Mouse (Mus musculus): ENCODE measurements around the gene Tmem131l.

The Tmem131l gene

DNA sequence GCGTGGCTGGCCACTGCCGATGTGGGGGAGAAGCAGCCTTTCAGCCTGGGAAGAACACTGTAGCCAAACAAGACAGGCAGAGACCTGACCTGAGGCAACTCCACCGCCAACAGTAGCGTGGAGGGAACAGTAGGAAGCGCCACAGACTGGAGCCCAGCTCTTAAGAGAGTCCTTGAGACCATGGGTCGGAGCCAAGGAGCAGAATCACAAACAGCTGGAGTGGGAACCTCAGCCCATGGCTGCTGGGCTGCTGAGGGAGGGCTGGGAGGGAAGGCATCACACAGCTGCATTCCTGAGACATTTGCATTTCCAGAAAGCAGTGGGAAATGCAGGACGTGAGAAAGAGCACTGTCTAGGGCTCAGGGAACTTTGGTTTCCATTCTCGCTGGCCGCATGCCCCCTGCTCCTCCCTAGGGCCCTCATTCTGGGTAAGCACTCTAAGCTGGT is 8.8 kb upstream of the Tmem131l start:
- no peak for DNase-seq (ENCODE audit: low spot score in 2 of 2)

DNA sequence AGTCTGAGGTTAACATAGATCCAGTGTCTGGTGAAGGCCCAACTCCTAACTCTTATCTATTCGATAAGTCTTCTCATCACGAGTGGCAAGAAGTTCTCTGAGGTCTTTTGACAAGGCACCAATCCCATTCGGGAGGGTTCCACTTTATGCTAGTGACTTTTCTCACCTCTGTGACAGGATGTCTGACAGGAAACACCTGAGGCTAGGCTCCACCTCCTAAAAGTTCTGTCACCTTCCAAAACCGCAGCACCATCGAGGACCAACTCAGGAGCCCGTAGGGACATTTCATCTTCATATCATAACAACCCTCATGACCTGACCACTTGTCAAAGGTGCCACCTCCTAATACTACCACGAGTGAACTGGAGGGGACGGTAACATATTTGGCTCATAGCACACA is 6.2 kb upstream of the Tmem131l start:
- DNase-seq (ENCODE audit: low spot score in 2 of 2): no peak

DNA sequence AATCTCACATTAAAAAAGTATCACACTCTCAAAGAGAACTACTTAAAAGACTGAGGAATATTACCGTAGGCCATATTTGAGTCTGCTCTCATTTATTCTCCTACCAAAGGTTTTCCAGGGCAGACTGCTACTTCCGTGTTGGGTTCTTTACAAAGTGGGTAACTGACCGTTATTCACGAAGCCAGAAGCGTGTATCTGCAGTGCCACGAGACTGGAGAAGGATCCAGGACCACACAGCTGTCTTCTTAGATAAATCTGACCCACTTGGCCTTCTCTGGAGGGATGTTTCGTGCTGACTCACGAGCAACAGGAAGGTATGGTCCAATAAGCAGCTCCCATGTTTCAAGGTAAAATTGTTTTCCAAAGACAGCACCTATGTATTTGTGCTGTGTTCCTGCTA is 1.8 kb upstream of the Tmem131l start:
- DNase-seq (ENCODE audit: low spot score in 2 of 2): no peak

DNA sequence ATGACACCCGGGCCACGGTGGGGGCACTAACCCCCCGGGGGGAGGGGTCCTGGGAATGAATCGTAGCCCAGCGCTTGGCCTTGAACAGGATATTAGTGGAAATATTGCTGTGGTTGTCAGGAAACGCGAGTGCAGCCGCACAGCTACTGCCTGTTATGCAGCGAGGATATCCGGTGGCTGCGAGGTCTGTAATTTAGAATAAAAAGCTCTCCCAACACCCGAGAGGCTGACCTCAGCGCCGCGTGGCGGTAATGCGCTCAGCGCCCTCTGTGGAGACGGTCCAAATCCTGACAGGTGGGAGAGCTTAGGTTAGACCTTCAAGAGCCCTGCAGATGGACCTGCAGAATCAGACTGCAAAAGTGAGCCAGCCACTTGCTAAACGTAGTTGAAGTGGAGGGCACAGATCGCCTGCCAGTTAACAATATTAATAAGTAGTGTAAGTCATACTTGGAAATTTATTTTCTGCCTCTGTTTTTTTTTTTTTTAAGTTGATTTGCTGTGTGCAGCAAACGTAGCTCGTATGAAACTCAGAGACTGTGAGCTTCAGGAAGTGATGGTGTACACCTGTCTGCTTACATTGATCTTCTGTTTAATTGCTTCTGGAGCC is 604 bp upstream of the Tmem131l start:
- DNase-seq (ENCODE audit: low spot score in 2 of 2): no peak

DNA sequence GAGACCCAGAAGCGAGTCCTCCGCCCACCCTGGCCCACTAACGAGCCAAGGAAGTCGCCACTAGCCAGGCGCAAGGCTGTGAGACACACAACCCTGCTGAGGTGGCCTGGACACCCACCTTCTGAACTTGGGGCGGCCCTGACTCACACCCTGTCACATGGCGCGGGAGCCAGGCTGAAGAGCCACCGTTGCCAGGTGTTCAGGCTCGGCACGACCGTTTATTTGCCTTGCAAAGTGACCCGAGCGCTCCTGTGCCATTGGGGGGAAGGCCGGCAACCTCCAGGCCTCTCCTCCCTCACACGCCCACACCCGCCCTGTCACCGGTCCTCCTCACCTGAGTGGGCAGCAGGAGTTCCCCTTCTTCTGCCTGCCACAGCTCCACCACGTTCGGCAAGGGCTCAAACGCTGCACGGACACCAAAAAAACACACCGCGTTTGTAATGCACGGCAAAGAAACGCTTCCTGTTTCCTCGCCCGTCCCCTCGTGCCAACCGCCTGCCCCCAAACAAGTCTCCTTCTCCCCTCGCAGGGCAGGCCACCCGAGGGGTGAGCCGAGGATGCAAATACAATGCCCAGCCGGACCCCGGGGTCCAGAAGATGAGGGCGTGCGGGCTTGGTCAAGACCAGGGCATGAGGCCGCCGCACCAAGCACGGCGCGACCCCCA is 862 bp downstream of the Tmem131l start:
- peak in 1 of 2 experiments; percentile 19 for DNase-seq (ENCODE audit: low spot score in 2 of 2)

DNA sequence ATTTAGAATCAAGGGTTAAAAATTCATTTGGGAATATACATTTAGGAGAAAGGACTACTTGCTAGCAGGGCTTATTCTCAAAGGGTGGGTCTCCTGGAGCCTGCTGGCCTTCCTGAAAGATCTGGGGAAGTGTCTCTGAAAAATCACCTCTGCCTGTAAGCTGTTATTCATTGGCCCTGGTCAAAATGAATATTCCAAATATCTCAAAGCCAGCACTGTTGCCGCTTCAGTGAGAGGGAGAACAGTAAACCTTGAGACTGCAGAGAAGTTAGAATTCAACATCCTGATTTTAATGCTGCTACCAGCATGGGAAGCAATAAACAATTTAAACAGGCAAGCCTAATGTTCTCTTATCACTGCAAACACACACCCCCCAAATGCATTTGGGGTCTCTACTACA is 1.8 kb downstream of the Tmem131l start:
- DNase-seq (ENCODE audit: low spot score in 2 of 2): no peak

DNA sequence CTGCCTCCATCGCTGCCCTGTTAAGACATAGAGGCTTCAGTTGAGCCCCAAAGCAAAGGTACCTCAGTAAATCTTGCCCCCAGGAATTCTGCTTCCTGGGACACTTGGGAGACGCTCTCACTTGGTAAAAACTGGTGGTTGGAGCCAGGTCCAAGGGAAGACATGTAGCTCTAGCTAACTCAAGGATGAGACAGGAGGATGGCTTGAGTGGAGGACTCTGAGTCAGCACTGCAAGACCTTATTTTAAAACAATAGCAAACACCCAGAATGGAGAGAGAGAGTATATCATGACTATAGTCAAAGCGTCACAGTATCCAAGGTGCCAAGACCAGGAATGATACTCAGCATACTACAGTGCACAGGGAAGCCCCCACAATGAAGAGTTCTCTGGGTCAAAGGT is 2.4 kb downstream of the Tmem131l start:
- DNase-seq (ENCODE audit: low spot score in 2 of 2): no peak

DNA sequence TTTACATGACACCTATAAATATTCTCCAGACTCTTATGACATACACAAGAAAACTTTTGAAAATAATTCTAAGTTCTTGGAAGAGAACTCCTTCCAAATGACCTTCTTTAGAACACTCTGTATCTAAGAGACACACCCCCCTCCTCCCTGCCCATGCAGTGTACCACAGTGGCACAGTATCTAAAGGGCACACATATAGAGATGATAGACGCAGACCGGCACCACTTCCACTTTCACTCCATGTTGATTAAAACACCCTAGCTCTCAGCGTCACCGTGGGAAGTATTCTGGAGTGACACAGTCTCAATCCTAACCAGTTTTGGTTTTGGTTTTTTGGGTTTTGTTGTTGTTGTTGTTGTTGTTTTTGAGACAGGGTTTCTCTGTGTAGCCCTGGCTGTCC is 3.1 kb downstream of the Tmem131l start:
- DNase-seq (ENCODE audit: low spot score in 2 of 2): no peak

DNA sequence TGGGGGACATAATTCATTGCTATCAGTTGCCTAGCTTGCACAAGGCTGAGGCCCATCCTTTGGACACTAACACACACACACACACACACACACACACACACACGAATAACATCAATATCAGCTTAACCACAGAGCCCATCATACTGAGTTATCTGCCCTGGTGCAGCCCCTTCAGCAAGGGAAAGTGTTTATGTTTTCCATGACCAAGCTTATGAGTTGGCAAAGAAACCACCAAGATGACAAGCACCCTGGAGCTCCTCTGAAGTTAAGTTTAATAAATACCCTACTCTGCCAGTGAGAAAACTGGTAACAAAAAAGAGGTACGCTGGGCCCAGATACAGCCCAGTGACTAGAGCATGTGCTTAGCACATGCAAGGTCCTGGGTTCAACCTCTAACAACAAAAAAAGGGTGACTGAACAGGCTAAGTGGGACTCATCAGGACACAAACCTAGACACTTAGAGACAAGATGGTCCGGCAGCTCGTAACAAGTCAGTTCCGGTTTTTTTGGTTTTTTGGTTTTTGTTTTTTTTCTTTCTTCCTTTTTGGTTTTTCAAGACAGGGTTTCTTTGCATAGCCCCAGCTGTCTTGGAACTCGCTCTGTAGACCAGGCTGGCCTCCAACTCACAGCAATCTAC is 4.1 kb downstream of the Tmem131l start:
- DNase-seq (ENCODE audit: low spot score in 2 of 2): no peak

DNA sequence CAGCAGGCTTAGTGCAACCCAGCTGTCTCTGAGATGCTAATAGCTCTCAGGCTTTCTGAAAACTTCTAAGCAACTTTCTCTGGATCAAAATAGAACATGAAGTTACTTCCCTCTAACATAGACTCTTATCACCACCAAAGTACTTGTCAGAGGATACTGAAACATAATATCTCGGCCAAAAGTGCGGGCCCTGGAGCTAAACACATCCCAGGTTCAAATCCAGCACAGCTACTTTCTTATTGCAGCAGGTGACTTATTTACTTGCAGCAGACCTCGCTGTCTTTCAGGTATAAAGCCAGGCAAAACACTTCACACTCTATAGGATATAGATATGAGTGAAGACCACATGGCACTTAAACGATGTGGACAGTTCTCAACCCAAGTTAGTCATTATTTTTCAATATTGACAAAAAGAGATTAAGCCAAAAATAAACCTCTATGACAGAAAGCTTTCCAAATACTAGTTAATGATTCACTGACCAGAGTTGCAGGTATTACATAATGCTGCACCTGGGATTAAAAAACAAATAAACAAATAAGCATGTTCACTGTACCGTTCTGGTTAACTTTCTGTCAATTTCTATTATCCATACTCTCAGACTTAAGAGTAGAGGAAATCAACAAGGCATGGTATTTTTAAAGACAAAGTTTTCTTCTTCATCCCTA is 5.7 kb downstream of the Tmem131l start:
- DNase-seq (ENCODE audit: low spot score in 2 of 2): no peak

DNA sequence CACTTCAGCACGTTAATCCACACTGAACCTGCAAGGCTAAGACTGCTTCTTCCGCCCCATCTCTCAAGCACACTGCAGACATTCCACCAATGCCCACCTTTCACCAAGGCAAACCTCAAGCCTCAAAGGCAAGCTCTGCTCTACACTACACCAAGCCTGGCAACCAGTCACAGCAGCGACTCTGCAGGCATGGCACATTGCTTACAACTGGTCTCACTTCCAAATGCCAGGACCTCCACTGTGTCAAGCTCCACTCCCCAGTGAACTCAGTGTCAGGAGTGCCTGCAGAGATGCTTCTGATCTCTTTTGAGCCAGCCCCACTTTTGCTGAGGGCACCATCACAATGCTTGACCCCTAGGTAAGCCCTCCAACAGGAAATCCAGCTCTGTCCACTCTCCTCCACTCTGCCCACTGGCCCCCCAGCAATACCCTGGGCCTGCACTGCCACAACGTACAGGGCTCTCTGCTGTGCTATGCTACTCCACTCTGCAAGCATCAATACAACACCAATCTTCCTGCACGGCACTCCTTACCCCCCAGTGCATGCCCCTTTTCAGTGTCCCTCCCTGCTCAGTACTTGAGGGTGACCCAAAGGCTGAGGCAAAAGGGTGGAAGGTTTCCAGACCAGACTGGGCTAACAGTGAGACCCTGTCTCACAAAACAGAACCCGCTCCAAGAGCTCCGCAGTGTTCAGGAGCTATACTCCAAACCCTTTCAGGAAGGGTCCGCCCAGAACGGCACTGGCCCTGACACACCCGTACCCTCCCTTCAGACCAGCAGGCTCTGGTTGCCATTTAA is 6.8 kb downstream of the Tmem131l start:
- DNase-seq (ENCODE audit: low spot score in 2 of 2): no peak

DNA sequence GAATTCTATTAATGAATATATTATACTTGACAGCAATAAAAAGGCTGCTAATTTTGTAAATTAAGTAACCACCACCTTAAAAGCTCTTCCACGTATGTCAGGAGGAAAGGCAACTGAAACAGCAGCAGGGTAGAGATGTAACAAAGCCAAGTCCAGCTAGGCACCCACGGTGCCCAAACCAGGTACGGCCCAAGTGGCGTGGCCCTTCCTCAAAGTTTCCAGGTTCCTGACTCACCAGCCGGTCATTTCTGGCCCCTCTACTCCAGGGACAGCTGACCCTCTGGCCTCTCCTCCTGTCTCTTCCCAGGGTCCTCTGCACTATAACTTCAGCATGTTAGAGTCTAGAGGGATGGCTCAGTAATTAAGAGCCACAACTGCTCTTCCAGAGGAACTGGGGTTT is 7.6 kb downstream of the Tmem131l start:
- no peak for DNase-seq (ENCODE audit: low spot score in 2 of 2)

DNA sequence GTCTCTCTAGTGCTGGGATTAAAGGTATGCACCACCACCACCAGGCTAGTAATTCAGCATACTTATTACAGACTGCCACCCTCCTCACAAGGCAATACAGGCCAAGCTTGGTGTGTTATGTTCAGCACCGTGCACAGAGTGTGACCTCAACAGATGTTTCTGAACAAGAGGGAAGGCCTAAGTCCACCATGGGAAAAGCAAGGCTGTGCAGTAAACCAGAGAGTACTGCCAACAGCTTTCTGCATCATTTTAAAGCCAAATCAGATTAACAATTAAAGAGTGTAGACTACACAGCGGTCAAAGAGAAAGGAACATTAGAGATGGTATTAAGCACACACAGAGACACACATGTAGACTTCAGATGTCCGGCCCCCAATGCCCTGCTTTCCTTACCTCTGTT is 8.8 kb downstream of the Tmem131l start:
- no peak for DNase-seq (ENCODE audit: low spot score in 2 of 2)

DNA sequence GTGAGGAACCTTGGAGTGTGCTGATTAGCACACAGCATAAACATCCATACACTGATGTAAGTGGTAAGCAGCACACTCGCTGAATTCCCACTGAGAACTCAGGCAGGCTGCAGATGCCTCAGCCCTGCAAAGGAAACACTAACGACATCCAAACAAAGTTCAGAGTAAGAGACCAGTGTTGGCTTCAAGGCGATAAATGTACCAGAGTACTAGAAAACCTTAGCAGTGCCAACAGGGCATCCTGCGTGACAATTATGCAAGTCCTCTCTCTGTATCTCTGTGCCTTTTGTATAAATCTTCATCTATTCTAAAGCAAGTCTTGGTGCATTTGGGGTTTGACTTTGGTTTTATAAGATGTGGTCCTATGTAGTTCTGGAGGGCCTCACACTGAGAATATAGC is 11.0 kb downstream of the Tmem131l start:
- no peak for DNase-seq (ENCODE audit: low spot score in 2 of 2)

DNA sequence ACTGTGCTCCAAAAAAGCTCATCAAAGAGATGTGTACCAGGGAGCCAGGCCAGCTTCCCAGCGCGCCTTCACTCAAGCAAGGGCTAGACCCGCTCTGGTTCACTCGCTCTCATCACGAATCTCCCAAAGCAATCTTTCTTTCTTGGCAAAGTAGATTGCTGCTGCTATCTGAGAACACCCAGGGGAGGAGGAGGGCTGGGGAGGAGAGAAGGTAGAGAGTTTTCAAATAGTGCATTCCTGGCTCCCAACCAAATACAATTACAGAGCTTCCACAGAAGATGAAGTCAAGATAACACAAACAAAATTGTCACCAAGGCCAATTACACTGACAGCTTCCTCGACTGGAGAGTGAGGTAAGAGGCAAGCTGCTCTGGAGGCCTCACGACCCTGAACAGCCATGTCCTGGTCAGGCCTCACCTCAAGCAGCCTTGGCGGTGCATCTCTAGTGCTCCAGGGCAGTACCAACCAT is 12.2 kb downstream of the Tmem131l start:
- no peak for DNase-seq (ENCODE audit: low spot score in 2 of 2)

DNA sequence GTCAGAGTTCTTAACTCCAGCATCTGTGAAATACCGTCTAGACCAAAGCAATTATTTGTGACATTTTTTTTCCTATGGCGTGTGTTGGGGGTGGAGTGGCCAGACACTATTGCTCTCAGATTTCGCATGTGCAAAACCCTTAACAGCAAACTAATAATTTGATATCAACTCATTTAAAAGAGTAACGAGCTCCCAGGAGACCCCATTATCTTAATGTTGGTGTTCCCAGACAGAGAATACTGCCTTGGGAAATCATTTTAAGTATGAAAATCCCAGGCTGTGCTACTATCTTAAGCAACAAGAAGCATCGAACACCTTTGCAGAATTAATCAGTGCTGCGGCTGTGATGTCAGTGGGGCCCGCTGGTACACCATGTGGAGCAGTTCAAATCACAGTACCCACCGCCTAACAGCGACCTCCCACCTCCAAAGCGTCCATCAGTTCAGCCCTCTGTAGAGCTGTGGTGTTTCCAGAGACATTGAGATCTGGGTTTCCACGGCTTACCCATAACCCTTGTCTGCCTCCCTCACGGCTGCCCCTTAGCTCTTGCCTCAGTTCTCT is 15.4 kb downstream of the Tmem131l start:
- DNase-seq (ENCODE audit: low spot score in 2 of 2): no peak

DNA sequence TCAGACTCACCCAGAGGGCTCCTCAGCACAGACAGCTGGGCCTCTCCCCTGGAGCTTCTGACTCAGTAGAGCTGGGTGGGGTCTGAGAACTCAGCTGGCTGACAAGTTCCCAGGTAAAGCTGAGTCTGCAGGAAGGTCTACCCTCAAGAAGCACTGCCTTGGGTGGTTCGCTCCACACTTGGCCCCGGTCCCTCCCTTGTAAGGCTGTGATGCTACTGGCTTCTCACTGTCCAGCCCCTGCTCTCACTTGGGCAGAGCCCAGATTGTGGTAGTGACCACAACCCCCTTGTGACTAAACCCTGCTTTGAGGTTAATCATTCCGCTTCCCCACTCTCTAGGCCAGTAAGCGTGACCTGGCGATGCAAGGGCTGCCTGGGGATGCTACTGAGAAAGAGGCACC is 17.3 kb downstream of the Tmem131l start:
- no peak for DNase-seq (ENCODE audit: low spot score in 2 of 2)

DNA sequence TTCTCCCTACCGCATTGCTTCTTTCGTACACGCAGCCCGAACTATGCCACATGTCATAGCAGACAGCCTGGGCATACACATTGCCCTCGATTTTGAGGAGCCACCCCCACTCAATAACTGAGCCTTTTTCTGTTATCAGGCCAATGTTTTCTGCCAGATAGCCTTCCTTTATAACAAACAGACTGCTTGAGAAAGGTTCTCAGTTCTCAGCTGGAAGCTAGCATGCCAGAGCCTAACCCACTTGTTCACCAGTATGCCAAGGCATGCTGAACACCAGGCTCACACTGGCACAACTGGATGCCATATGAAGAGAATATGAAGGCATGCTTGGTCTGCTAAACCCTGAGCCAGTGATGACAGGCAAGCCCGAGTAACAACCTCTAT is 17.8 kb downstream of the Tmem131l start:
- DNase-seq (ENCODE audit: low spot score in 2 of 2): no peak

DNA sequence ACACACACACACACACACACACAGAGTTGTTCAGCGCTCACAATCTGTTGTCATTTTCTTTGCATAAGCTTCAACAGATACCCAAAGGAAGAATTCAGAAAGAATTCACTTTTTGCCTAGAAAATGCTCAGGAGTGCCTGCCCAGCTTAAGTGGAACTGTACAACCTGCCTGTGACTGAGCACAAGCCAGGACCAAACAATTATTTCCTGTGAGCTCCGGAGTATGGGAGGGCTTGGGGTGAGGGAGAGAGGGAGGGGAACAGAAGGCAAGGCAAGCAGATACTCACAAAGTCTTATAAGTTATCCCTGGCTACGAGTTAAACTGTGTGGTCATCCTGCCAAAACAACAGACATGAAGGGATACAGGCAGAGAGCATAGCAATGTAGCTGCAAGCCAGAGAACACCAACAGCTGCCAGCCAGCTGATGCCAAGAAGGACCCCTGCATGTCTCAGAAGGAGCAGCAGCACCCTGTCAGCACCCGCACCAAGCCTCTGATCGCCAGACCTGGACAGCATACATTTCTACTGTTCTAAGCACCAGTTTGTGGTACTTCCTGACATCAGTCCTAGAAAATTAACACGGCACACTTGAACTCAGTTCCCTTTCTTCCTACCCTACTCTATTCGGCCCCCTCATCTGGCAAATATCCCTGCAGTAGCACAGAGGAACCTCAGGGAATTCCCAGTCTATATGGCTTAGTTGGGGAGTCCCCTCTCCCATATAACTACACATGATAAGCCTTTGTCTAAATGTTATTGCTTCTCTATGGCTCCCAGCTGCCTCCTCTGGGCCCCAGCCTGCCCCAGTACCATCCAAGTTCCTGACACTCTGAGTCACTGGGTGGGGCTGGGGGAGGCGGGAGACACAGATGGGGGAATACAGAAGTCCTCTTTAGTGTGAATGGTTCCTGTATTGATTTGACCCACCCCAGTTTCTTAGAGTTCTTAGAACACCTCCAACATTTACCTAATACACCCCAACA is 18.5 kb downstream of the Tmem131l start:
- no peak for DNase-seq (ENCODE audit: low spot score in 2 of 2)

DNA sequence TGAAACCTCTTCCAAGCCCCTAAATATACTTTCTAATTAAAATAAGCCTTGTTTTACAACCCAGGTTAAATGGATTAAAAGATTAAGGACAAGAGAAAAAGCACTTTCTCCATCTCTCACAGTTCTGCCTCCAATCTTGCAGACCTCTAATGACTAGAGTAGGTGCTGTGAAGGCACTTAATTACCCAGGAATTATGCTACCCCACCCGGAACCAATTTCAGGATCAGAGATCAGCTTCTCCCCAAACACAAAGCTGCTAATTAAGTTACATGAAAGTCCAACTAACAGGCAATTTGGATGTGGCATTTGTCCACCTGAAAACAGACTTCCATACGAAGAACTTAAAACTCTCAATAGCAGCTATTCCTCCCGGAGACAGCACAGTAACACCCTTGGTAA is 19.4 kb downstream of the Tmem131l start:
- DNase-seq (ENCODE audit: low spot score in 2 of 2): no peak

Data from right cerebral cortex, postnatal 36 days (tissue).